Mouse (Mus musculus) stomach, embryonic 16.5 days (tissue): ENCODE measurements around the gene Rnf103. TPM values are rescaled to one million over a fixed set of nuclear protein-coding genes. Genes with fewer than 3 reads are reported as not detected.

Experiments
- ATAC-seq: fragments of 200-750 bp; cut with Nextera tagmentation; 2 replicates; pipeline ENCODE4 v1.8.0; 2017; ENCODE audit warnings: moderate number of reproducible peaks, moderate TSS enrichment; ENCODE audit not compliant: insufficient read depth, low FRiP score
- H3K27ac ChIP-seq: fragments of 300-500 bp; sonication (generic); 2 replicates; pipeline ENCODE4 v1.5.1; 2014; ENCODE audit warnings: low read length
- H3K27me3 ChIP-seq: fragments of 300-500 bp; sonication (generic); 2 replicates; pipeline ENCODE4 v1.6.1; 2014; ENCODE audit warnings: low read length, control low read depth, mixed read lengths; ENCODE audit not compliant: control insufficient read depth, insufficient read depth
- H3K36me3 ChIP-seq: fragments of 300-500 bp; sonication (generic); 2 replicates; pipeline ENCODE4 v1.6.1; 2014; ENCODE audit warnings: low read length; ENCODE audit not compliant: control insufficient read depth, insufficient read depth
- H3K4me1 ChIP-seq: fragments of 300-500 bp; sonication (generic); 2 replicates; pipeline ENCODE4 v1.6.1; 2014; ENCODE audit warnings: low read length, control low read depth, mixed read lengths; ENCODE audit not compliant: control insufficient read depth, insufficient read depth
- H3K4me2 ChIP-seq: fragments of 300-500 bp; sonication (generic); 2 replicates; pipeline ENCODE4 v1.6.1; 2014; ENCODE audit warnings: low read depth, low read length, mixed read lengths
- H3K4me3 ChIP-seq: fragments of 300-500 bp; sonication (generic); replicated peaks from 2 replicates; pipeline ENCODE4 v1.5.1; 2014; ENCODE audit warnings: mild to moderate bottlenecking, low read length
- H3K9ac ChIP-seq: fragments of 300-500 bp; sonication (generic); 2 replicates; pipeline ENCODE4 v1.6.1; 2014; ENCODE audit warnings: low read length
- H3K9me3 ChIP-seq: fragments of 300-500 bp; sonication (generic); replicated peaks from 2 replicates; pipeline ENCODE4 v1.6.1; 2016; ENCODE audit warnings: low read length, control low read depth; ENCODE audit not compliant: control insufficient read depth
- WGBS: fragments of 180-500 bp; shearing (Covaris S2); extraction: QIAGEN DNeasy Blood & Tissue Kit; methylation state at CpG from one replicate; pipeline ENCODE4 v1.1.7; 2014; 5-methylcytosine and 5-hydroxymethylcytosine counted together
- polyA plus RNA-seq: library from polyadenylated mRNA; unstranded; fragments of >200 nt; fragmentation: Nextera tagmentation; extraction: Ambion mirVana; gene quantifications from 2 replicates; pipeline ENCODE4 v1.2.1, GENCODE M21; 2015

Rnf103 gene
- polyA plus RNA-seq, 1 experiment from 2014 or later: 9.2 TPM

GRCm38 (mm10) chr6:71486226-71486625 is 7.5 kb upstream of the Rnf103 start:
- H3K27me3 ChIP-seq: no peaks in the 10 kb centered on the region
- no peaks in the 10 kb centered on the region for H3K36me3 ChIP-seq
- no peak overlapping the region for H3K27ac ChIP-seq
- H3K9ac ChIP-seq: no peak overlapping the region
- no peak overlapping the region for H3K4me3 ChIP-seq
- no peak overlapping the region for H3K4me2 ChIP-seq
- H3K9me3 ChIP-seq: no peaks in the 10 kb centered on the region
- no peaks in the 10 kb centered on the region for H3K4me1 ChIP-seq
- WGBS: 50% methylated on average over 2 of the region's 2 CpGs
- no peak for ATAC-seq

GRCm38 (mm10) chr6:71486867-71487266 is 6.8 kb upstream of the Rnf103 start:
- Histone ChIP-seq H3K4me3 (no peak overlapping the region), H3K9ac (no peak overlapping the region), H3K36me3 (no peaks in the 10 kb centered on the region), H3K9me3 (no peaks in the 10 kb centered on the region), H3K4me2 (no peak overlapping the region), H3K27me3 (no peaks in the 10 kb centered on the region), H3K4me1 (no peaks in the 10 kb centered on the region), H3K27ac (no peak overlapping the region; the same call in 1 of the 2 replicates)
- no peak for ATAC-seq
- 73% methylated on average over 1 of the region's 1 CpGs for WGBS

GRCm38 (mm10) chr6:71487966-71488365 is 5.7 kb upstream of the Rnf103 start:
- peak; percentile 80; the same call in 1 of the 2 replicates for ATAC-seq
- Histone ChIP-seq H3K4me3 (no peak overlapping the region), H3K27ac (peak overlapping the region; percentile 82), H3K27me3 (no peaks in the 10 kb centered on the region), H3K4me1 (no peaks in the 10 kb centered on the region), H3K9ac (no peak overlapping the region), H3K9me3 (no peaks in the 10 kb centered on the region), H3K36me3 (no peaks in the 10 kb centered on the region), H3K4me2 (peak overlapping the region; percentile 25; the same call in 1 of the 2 replicates)
- whole genome bisulfite sequencing: 24% methylated on average over 4 of the region's 4 CpGs

- Histone ChIP-seq H3K4me1 (peaks cover 4% of the 10 kb centered on the region; the same call in 1 of the 2 replicates), H3K4me2 (no peak overlapping the region), H3K9me3 (no peaks in the 10 kb centered on the region), H3K27me3 (no peaks in the 10 kb centered on the region), H3K27ac (peak overlapping the region; percentile 90), H3K4me3 (no peak overlapping the region), H3K9ac (no peak overlapping the region), H3K36me3 (no peaks in the 10 kb centered on the region)
- ATAC-seq: no peak
- WGBS: 35% methylated on average over 4 of the region's 4 CpGs
These were observed 1.6 kb upstream of the Rnf103 start for GRCm38 (mm10) chr6:71492136-71492535.

- WGBS: 8% methylated on average over 20 of the region's 22 CpGs
- peak overlapping the region; percentile 70 for H3K4me2 ChIP-seq
- H3K4me1 ChIP-seq: peaks cover 4% of the 10 kb centered on the region; the same call in 1 of the 2 replicates
- H3K36me3 ChIP-seq: no peaks in the 10 kb centered on the region
- peak overlapping the region; percentile 99 for H3K9ac ChIP-seq
- no peaks in the 10 kb centered on the region for H3K9me3 ChIP-seq
- peak overlapping the region; percentile 98 for H3K27ac ChIP-seq
- peak overlapping the region; percentile 90 for H3K4me3 ChIP-seq
- H3K27me3 ChIP-seq: no peaks in the 10 kb centered on the region
- ATAC-seq: no peak; the same call in 1 of the 2 replicates
These were observed 679 bp upstream of the Rnf103 start for GRCm38 (mm10) chr6:71492756-71493674.

GRCm38 (mm10) chr6:71494341-71495020 is 787 bp downstream of the Rnf103 start:
- Histone ChIP-seq H3K9ac (peak overlapping the region; percentile 99), H3K9me3 (no peaks in the 10 kb centered on the region), H3K4me2 (peak overlapping the region; percentile 70), H3K36me3 (no peaks in the 10 kb centered on the region), H3K4me3 (peak overlapping the region; percentile 90), H3K4me1 (peaks cover 4% of the 10 kb centered on the region; the same call in 1 of the 2 replicates), H3K27ac (peak overlapping the region; percentile 98), H3K27me3 (no peaks in the 10 kb centered on the region)
- under 1% methylated on average over 46 of the region's 46 CpGs for WGBS
- peak; percentile 26 for ATAC-seq

- H3K27ac ChIP-seq: no peak overlapping the region
- H3K36me3 ChIP-seq: peaks cover 5% of the 10 kb centered on the region; the same call in 1 of the 2 replicates
- H3K4me1 ChIP-seq: peaks cover 3% of the 10 kb centered on the region; the same call in 1 of the 2 replicates
- no peaks in the 10 kb centered on the region for H3K9me3 ChIP-seq
- no peaks in the 10 kb centered on the region for H3K27me3 ChIP-seq
- no peak for ATAC-seq
- no peak overlapping the region for H3K4me2 ChIP-seq
- H3K4me3 ChIP-seq: no peak overlapping the region
- 75% methylated on average over 3 of the region's 3 CpGs for WGBS
- no peak overlapping the region for H3K9ac ChIP-seq
These were observed 6.9 kb downstream of the Rnf103 start for GRCm38 (mm10) chr6:71500575-71500974.

- Histone ChIP-seq H3K36me3 (peaks cover 7% of the 10 kb centered on the region; the same call in 1 of the 2 replicates), H3K27ac (no peak overlapping the region)
- ATAC-seq: no peak
These were observed 9.3 kb downstream of the Rnf103 start for GRCm38 (mm10) chr6:71503001-71503400.

GRCm38 (mm10) chr6:71503670-71504069 is 10.0 kb downstream of the Rnf103 start:
- Histone ChIP-seq H3K36me3 (peaks cover 7% of the 10 kb centered on the region; the same call in 1 of the 2 replicates), H3K4me1 (no peaks in the 10 kb centered on the region), H3K9ac (no peak overlapping the region), H3K9me3 (no peaks in the 10 kb centered on the region), H3K27me3 (no peaks in the 10 kb centered on the region), H3K4me3 (no peak overlapping the region), H3K27ac (no peak overlapping the region), H3K4me2 (no peak overlapping the region)
- no peak for ATAC-seq

More at GRCm38 (mm10) chr6:71503001-71503400, 9.3 kb downstream of the Rnf103 start:
- Histone ChIP-seq H3K9ac (no peak overlapping the region), H3K4me1 (no peaks in the 10 kb centered on the region), H3K4me3 (no peak overlapping the region), H3K9me3 (no peaks in the 10 kb centered on the region), H3K4me2 (no peak overlapping the region), H3K27me3 (no peaks in the 10 kb centered on the region)
- WGBS: 62% methylated on average over 4 of the region's 4 CpGs
